Mouse (Mus musculus): ENCODE data around the gene Ccser2. TPM values are rescaled to one million over a fixed set of nuclear protein-coding genes. Genes with fewer than 3 reads are reported as not detected.

Gene Ccser2
- polyA plus RNA-seq, 1 experiment from 2014 or later: 32.3 TPM

- Histone ChIP-seq H3K4me3 (replicated peaks) (no peak overlapping the region), H3K9ac (replicated peaks) (no peak overlapping the region), H3K27me3 (no peaks in the 10 kb centered on the region), H3K9me3 (no peaks in the 10 kb centered on the region), H3K4me2 (no peak overlapping the region), H3K27ac (no peak overlapping the region), H3K36me3 (peaks cover 23% of the 10 kb centered on the region), H3K4me1 (replicated peaks) (no peaks in the 10 kb centered on the region)
- 84% methylated on average over 2 of the region's 2 CpGs for WGBS
- no peak for ATAC-seq (ENCODE audit: insufficient number of reproducible peaks, insufficient read depth, low FRiP score, low TSS enrichment, low read depth)
Observed at GRCm38 (mm10) chr14:36937941-36938340, 30.6 kb downstream of the Ccser2 start.

GRCm38 (mm10) chr14:36937080-36937878 is 31.3 kb downstream of the Ccser2 start:
- H3K27ac ChIP-seq: no peak overlapping the region
- no peak overlapping the region for H3K4me2 ChIP-seq
- WGBS: 74% methylated on average over 7 of the region's 7 CpGs
- H3K4me3 ChIP-seq (replicated peaks): no peak overlapping the region
- ATAC-seq (ENCODE audit: insufficient number of reproducible peaks, insufficient read depth, low FRiP score, low TSS enrichment, low read depth): no peak
- H3K9me3 ChIP-seq: no peaks in the 10 kb centered on the region
- no peak overlapping the region for H3K9ac ChIP-seq (replicated peaks)
- H3K4me1 ChIP-seq (replicated peaks): no peaks in the 10 kb centered on the region
- peaks cover 23% of the 10 kb centered on the region for H3K36me3 ChIP-seq
- no peaks in the 10 kb centered on the region for H3K27me3 ChIP-seq

- Histone ChIP-seq H3K27ac (no peak overlapping the region), H3K4me1 (replicated peaks) (no peaks in the 10 kb centered on the region), H3K4me2 (no peak overlapping the region), H3K36me3 (no peaks in the 10 kb centered on the region; the same call in 1 of the 2 replicates), H3K4me3 (replicated peaks) (no peak overlapping the region), H3K9me3 (no peaks in the 10 kb centered on the region), H3K27me3 (no peaks in the 10 kb centered on the region), H3K9ac (replicated peaks) (no peak overlapping the region)
- 72% methylated on average over 10 of the region's 10 CpGs for WGBS
- no peak for ATAC-seq (ENCODE audit: insufficient number of reproducible peaks, insufficient read depth, low FRiP score, low TSS enrichment, low read depth)
Observed at GRCm38 (mm10) chr14:36932638-36933382, 35.8 kb downstream of the Ccser2 start.

- no peak overlapping the region for H3K27ac ChIP-seq
- no peaks in the 10 kb centered on the region for H3K9me3 ChIP-seq
- no peaks in the 10 kb centered on the region for H3K27me3 ChIP-seq
- no peak overlapping the region for H3K9ac ChIP-seq (replicated peaks)
- H3K4me2 ChIP-seq: no peak overlapping the region
- ATAC-seq (ENCODE audit: insufficient number of reproducible peaks, insufficient read depth, low FRiP score, low TSS enrichment, low read depth): no peak
- peaks cover 4% of the 10 kb centered on the region; the same call in 1 of the 2 replicates for H3K36me3 ChIP-seq
- H3K4me3 ChIP-seq (replicated peaks): no peak overlapping the region
- no peaks in the 10 kb centered on the region for H3K4me1 ChIP-seq (replicated peaks)
Observed at GRCm38 (mm10) chr14:36932038-36932437, 36.5 kb downstream of the Ccser2 start.

- H3K4me2 ChIP-seq: no peak overlapping the region
- H3K27ac ChIP-seq: no peak overlapping the region
- no peaks in the 10 kb centered on the region for H3K9me3 ChIP-seq
- H3K36me3 ChIP-seq: peaks cover 6% of the 10 kb centered on the region; the same call in 1 of the 2 replicates
- 93% methylated on average over 3 of the region's 3 CpGs for WGBS
- ATAC-seq (ENCODE audit: insufficient number of reproducible peaks, insufficient read depth, low FRiP score, low TSS enrichment, low read depth): no peak
- H3K9ac ChIP-seq (replicated peaks): no peak overlapping the region
- H3K27me3 ChIP-seq: no peaks in the 10 kb centered on the region
- H3K4me3 ChIP-seq (replicated peaks): no peak overlapping the region
- H3K4me1 ChIP-seq (replicated peaks): peaks cover 9% of the 10 kb centered on the region; the same call in 1 of the 2 replicates
Observed at GRCm38 (mm10) chr14:36923383-36923782, 45.2 kb downstream of the Ccser2 start.

GRCm38 (mm10) chr14:36921346-36922049 is 47.1 kb downstream of the Ccser2 start:
- Histone ChIP-seq H3K36me3 (peaks cover under 1% of the 10 kb centered on the region; the same call in 1 of the 2 replicates), H3K9me3 (no peaks in the 10 kb centered on the region), H3K4me1 (replicated peaks) (peaks cover 12% of the 10 kb centered on the region; the same call in 1 of the 2 replicates), H3K27ac (no peak overlapping the region), H3K9ac (replicated peaks) (no peak overlapping the region), H3K4me3 (replicated peaks) (no peak overlapping the region), H3K27me3 (no peaks in the 10 kb centered on the region), H3K4me2 (no peak overlapping the region)
- no peak for ATAC-seq (ENCODE audit: insufficient number of reproducible peaks, insufficient read depth, low FRiP score, low TSS enrichment, low read depth)
- 88% methylated on average over 5 of the region's 5 CpGs for whole genome bisulfite sequencing

- H3K4me1 ChIP-seq (replicated peaks): peaks cover 12% of the 10 kb centered on the region; the same call in 1 of the 2 replicates
- H3K4me3 ChIP-seq (replicated peaks): no peak overlapping the region
- H3K4me2 ChIP-seq: no peak overlapping the region
- H3K36me3 ChIP-seq: no peaks in the 10 kb centered on the region
- no peaks in the 10 kb centered on the region for H3K27me3 ChIP-seq
- H3K9ac ChIP-seq (replicated peaks): no peak overlapping the region
- H3K27ac ChIP-seq: peak overlapping the region; percentile 90; the same call in 1 of the 2 replicates
- ATAC-seq (ENCODE audit: insufficient number of reproducible peaks, insufficient read depth, low FRiP score, low TSS enrichment, low read depth): no peak
- WGBS: 86% methylated on average over 8 of the region's 8 CpGs
- H3K9me3 ChIP-seq: no peaks in the 10 kb centered on the region
Observed at GRCm38 (mm10) chr14:36919886-36920285, 48.7 kb downstream of the Ccser2 start.

GRCm38 (mm10) chr14:36919146-36919545 is 49.4 kb downstream of the Ccser2 start:
- Histone ChIP-seq H3K4me1 (replicated peaks) (peaks cover 12% of the 10 kb centered on the region; the same call in 1 of the 2 replicates), H3K27ac (peak overlapping the region; percentile 90), H3K4me3 (replicated peaks) (peak overlapping the region; percentile 17; the same call in 1 of the 2 replicates), H3K9me3 (no peaks in the 10 kb centered on the region), H3K36me3 (no peaks in the 10 kb centered on the region), H3K9ac (replicated peaks) (no peak overlapping the region; the same call in 1 of the 2 replicates), H3K27me3 (no peaks in the 10 kb centered on the region), H3K4me2 (peak overlapping the region; percentile 27)
- WGBS: 52% methylated on average over 13 of the region's 13 CpGs
- peak; percentile 82 for ATAC-seq (ENCODE audit: insufficient number of reproducible peaks, insufficient read depth, low FRiP score, low TSS enrichment, low read depth)

GRCm38 (mm10) chr14:36915203-36915602 is 53.4 kb downstream of the Ccser2 start:
- Histone ChIP-seq H3K9me3 (no peaks in the 10 kb centered on the region), H3K4me2 (no peak overlapping the region), H3K4me3 (replicated peaks) (no peak overlapping the region), H3K9ac (replicated peaks) (no peak overlapping the region), H3K4me1 (replicated peaks) (peaks cover 16% of the 10 kb centered on the region; the same call in 1 of the 2 replicates), H3K27me3 (no peaks in the 10 kb centered on the region), H3K27ac (no peak overlapping the region), H3K36me3 (no peaks in the 10 kb centered on the region)
- no peak for ATAC-seq (ENCODE audit: insufficient number of reproducible peaks, insufficient read depth, low FRiP score, low TSS enrichment, low read depth)
- WGBS: 94% methylated on average over 6 of the region's 6 CpGs

- Histone ChIP-seq H3K9ac (replicated peaks) (no peak overlapping the region), H3K4me3 (replicated peaks) (no peak overlapping the region), H3K27me3 (no peaks in the 10 kb centered on the region), H3K9me3 (no peaks in the 10 kb centered on the region), H3K4me1 (replicated peaks) (peaks cover 12% of the 10 kb centered on the region; the same call in 1 of the 2 replicates), H3K36me3 (no peaks in the 10 kb centered on the region), H3K4me2 (no peak overlapping the region), H3K27ac (no peak overlapping the region)
- no peak for ATAC-seq (ENCODE audit: insufficient number of reproducible peaks, insufficient read depth, low FRiP score, low TSS enrichment, low read depth)
- WGBS: 93% methylated on average over 3 of the region's 3 CpGs
Observed at GRCm38 (mm10) chr14:36914473-36915005, 54.0 kb downstream of the Ccser2 start.

Measured in limb, embryonic 12.5 days (tissue).